Mouse (Mus musculus): ENCODE measurements around the gene Echdc3. TPM values are rescaled to one million over a fixed set of nuclear protein-coding genes. Genes with fewer than 3 reads are reported as not detected.

Gene Echdc3
- polyA plus RNA-seq, 1 experiment from 2014 or later = 12.1 TPM

GRCm38 (mm10) chr2:6232755-6233154 is 19.9 kb upstream of the Echdc3 start:
- Histone ChIP-seq H3K27ac (ENCODE audit: low read length) (no peak overlapping the region), H3K9me3 (replicated peaks; ENCODE audit: control insufficient read depth, low read length) (no peaks in the 10 kb centered on the region), H3K27me3 (ENCODE audit: control insufficient read depth, insufficient read depth, low read length) (no peaks in the 10 kb centered on the region), H3K4me2 (ENCODE audit: low read depth, low read length) (no peak overlapping the region), H3K4me1 (ENCODE audit: control insufficient read depth, insufficient read depth, low read length) (no peaks in the 10 kb centered on the region), H3K9ac (ENCODE audit: low read length) (no peak overlapping the region), H3K36me3 (ENCODE audit: control insufficient read depth, insufficient read depth, low read length) (no peaks in the 10 kb centered on the region), H3K4me3 (replicated peaks; ENCODE audit: low read length) (no peak overlapping the region)
- no peak for ATAC-seq (ENCODE audit: insufficient read depth, low FRiP score)
- 80% methylated on average over 7 of the region's 7 CpGs for WGBS

- no peak overlapping the region for H3K9ac ChIP-seq (ENCODE audit: low read length)
- WGBS = 68% methylated on average over 6 of the region's 6 CpGs
- H3K36me3 ChIP-seq (ENCODE audit: control insufficient read depth, insufficient read depth, low read length) = no peaks in the 10 kb centered on the region
- H3K27me3 ChIP-seq (ENCODE audit: control insufficient read depth, insufficient read depth, low read length) = no peaks in the 10 kb centered on the region
- no peaks in the 10 kb centered on the region for H3K9me3 ChIP-seq (replicated peaks; ENCODE audit: control insufficient read depth, low read length)
- no peak overlapping the region for H3K27ac ChIP-seq (ENCODE audit: low read length)
- H3K4me2 ChIP-seq (ENCODE audit: low read depth, low read length) = no peak overlapping the region
- no peaks in the 10 kb centered on the region for H3K4me1 ChIP-seq (ENCODE audit: control insufficient read depth, insufficient read depth, low read length)
- H3K4me3 ChIP-seq (replicated peaks; ENCODE audit: low read length) = no peak overlapping the region
- ATAC-seq (ENCODE audit: insufficient read depth, low FRiP score) = no peak
These were observed 18.0 kb upstream of the Echdc3 start for GRCm38 (mm10) chr2:6230865-6231264.

- H3K4me3 ChIP-seq (replicated peaks; ENCODE audit: low read length) = no peak overlapping the region
- no peaks in the 10 kb centered on the region for H3K27me3 ChIP-seq (ENCODE audit: control insufficient read depth, insufficient read depth, low read length)
- peaks cover 4% of the 10 kb centered on the region for H3K9me3 ChIP-seq (replicated peaks; ENCODE audit: control insufficient read depth, low read length)
- no peak for ATAC-seq (ENCODE audit: insufficient read depth, low FRiP score)
- H3K27ac ChIP-seq (ENCODE audit: low read length) = no peak overlapping the region
- H3K9ac ChIP-seq (ENCODE audit: low read length) = no peak overlapping the region
- WGBS = 61% methylated on average over 5 of the region's 5 CpGs
- no peaks in the 10 kb centered on the region for H3K36me3 ChIP-seq (ENCODE audit: control insufficient read depth, insufficient read depth, low read length)
- H3K4me2 ChIP-seq (ENCODE audit: low read depth, low read length) = no peak overlapping the region
- H3K4me1 ChIP-seq (ENCODE audit: control insufficient read depth, insufficient read depth, low read length) = no peaks in the 10 kb centered on the region
These were observed 16.9 kb upstream of the Echdc3 start for GRCm38 (mm10) chr2:6229597-6230290.

DNA sequence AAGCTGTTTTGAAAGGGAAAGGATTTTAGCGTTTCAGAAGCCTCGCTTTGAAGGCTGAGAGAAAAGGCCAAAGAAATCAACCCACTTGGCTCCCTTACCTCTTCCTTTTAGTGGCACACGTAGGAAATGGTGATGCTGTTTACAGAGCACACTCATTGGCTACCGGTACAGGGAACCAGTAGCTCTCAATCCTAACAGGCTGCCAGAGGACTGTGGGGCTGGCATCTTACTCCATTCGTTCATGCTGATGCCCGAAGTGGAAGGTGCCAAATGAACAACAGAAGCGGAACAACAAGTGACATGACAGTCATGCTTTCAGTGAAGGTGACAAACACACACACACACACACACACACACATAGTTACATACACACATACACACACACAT is 14.2 kb upstream of the Echdc3 start:
- Histone ChIP-seq H3K9me3 (replicated peaks; ENCODE audit: control insufficient read depth, low read length) (peaks cover 7% of the 10 kb centered on the region), H3K36me3 (ENCODE audit: control insufficient read depth, insufficient read depth, low read length) (no peaks in the 10 kb centered on the region), H3K4me2 (ENCODE audit: low read depth, low read length) (no peak overlapping the region), H3K27ac (ENCODE audit: low read length) (no peak overlapping the region), H3K27me3 (ENCODE audit: control insufficient read depth, insufficient read depth, low read length) (no peaks in the 10 kb centered on the region), H3K4me3 (replicated peaks; ENCODE audit: low read length) (no peak overlapping the region), H3K4me1 (ENCODE audit: control insufficient read depth, insufficient read depth, low read length) (no peaks in the 10 kb centered on the region), H3K9ac (ENCODE audit: low read length) (no peak overlapping the region)
- ATAC-seq (ENCODE audit: insufficient read depth, low FRiP score) = no peak
- WGBS = 81% methylated on average over 7 of the region's 7 CpGs

GRCm38 (mm10) chr2:6226361-6227058 is 13.7 kb upstream of the Echdc3 start:
- Histone ChIP-seq H3K4me3 (replicated peaks; ENCODE audit: low read length) (no peak overlapping the region), H3K4me1 (ENCODE audit: control insufficient read depth, insufficient read depth, low read length) (no peaks in the 10 kb centered on the region), H3K27me3 (ENCODE audit: control insufficient read depth, insufficient read depth, low read length) (no peaks in the 10 kb centered on the region), H3K9me3 (replicated peaks; ENCODE audit: control insufficient read depth, low read length) (peaks cover 7% of the 10 kb centered on the region), H3K9ac (ENCODE audit: low read length) (no peak overlapping the region), H3K4me2 (ENCODE audit: low read depth, low read length) (no peak overlapping the region), H3K36me3 (ENCODE audit: control insufficient read depth, insufficient read depth, low read length) (no peaks in the 10 kb centered on the region), H3K27ac (ENCODE audit: low read length) (no peak overlapping the region)
- no peak for ATAC-seq (ENCODE audit: insufficient read depth, low FRiP score)
- 71% methylated on average over 10 of the region's 10 CpGs for WGBS

- ATAC-seq (ENCODE audit: insufficient read depth, low FRiP score) = peak; percentile 64
- H3K9me3 ChIP-seq (replicated peaks; ENCODE audit: control insufficient read depth, low read length) = peaks cover 7% of the 10 kb centered on the region
- H3K27me3 ChIP-seq (ENCODE audit: control insufficient read depth, insufficient read depth, low read length) = no peaks in the 10 kb centered on the region
- no peak overlapping the region for H3K4me3 ChIP-seq (replicated peaks; ENCODE audit: low read length)
- H3K9ac ChIP-seq (ENCODE audit: low read length) = no peak overlapping the region
- no peak overlapping the region for H3K4me2 ChIP-seq (ENCODE audit: low read depth, low read length)
- no peaks in the 10 kb centered on the region for H3K36me3 ChIP-seq (ENCODE audit: control insufficient read depth, insufficient read depth, low read length)
- H3K27ac ChIP-seq (ENCODE audit: low read length) = no peak overlapping the region
- 12% methylated on average over 4 of the region's 4 CpGs for WGBS
- no peaks in the 10 kb centered on the region for H3K4me1 ChIP-seq (ENCODE audit: control insufficient read depth, insufficient read depth, low read length)
These were observed 7.4 kb upstream of the Echdc3 start for GRCm38 (mm10) chr2:6220141-6220805.

DNA sequence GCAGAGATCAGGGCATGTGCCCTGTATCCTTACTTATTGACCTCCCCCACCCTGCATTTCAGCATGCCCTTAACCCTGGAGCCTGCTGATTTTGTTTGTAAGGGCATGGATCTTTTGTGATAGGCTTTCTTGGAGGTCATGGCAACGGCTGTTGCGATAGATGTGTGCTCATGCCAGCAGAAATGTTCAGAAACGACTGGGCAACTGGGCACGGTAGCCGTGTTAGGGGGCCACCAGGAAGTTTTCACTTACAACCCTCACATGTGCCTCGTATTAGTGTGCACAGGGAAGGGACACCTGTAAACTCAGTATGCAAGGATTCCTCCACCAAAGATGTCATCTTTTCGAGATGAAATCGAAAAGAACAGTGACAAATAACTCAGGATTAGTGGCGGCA is 508 bp downstream of the Echdc3 start:
- Histone ChIP-seq H3K4me3 (replicated peaks; ENCODE audit: low read length) (peak overlapping the region; percentile 56), H3K4me2 (ENCODE audit: low read depth, low read length) (peak overlapping the region; percentile 93), H3K36me3 (ENCODE audit: control insufficient read depth, insufficient read depth, low read length) (no peaks in the 10 kb centered on the region), H3K27me3 (ENCODE audit: control insufficient read depth, insufficient read depth, low read length) (no peaks in the 10 kb centered on the region), H3K9ac (ENCODE audit: low read length) (peak overlapping the region; percentile 87), H3K9me3 (replicated peaks; ENCODE audit: control insufficient read depth, low read length) (no peaks in the 10 kb centered on the region), H3K27ac (ENCODE audit: low read length) (peak overlapping the region; percentile 94), H3K4me1 (ENCODE audit: control insufficient read depth, insufficient read depth, low read length) (peaks cover 11% of the 10 kb centered on the region)
- ATAC-seq (ENCODE audit: insufficient read depth, low FRiP score) = peak; percentile 15; the same call in 1 of the 2 replicates
- 26% methylated on average over 9 of the region's 9 CpGs for WGBS

DNA sequence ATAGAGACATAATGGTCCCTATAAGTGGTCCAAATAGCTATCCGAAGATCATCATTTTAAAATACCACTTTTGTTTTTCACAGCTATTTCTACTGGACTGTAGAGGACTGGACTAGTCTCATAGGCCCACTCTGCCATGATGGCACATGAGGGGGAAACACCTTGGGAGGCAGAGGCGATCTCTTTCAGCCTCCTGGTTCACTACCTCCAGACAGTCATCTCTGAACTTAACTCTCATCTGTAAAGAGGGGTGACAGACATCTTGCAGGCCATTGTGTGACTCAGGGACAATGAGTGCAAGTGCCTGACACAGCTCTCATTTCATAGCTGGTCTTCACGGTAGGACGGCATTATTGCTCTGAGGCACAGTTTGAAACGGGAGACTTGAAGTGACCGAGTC is 2.0 kb downstream of the Echdc3 start:
- WGBS = 94% methylated on average over 6 of the region's 6 CpGs
- Histone ChIP-seq H3K4me3 (replicated peaks; ENCODE audit: low read length) (no peak overlapping the region), H3K27ac (ENCODE audit: low read length) (no peak overlapping the region), H3K9ac (ENCODE audit: low read length) (no peak overlapping the region), H3K9me3 (replicated peaks; ENCODE audit: control insufficient read depth, low read length) (no peaks in the 10 kb centered on the region), H3K36me3 (ENCODE audit: control insufficient read depth, insufficient read depth, low read length) (no peaks in the 10 kb centered on the region), H3K4me2 (ENCODE audit: low read depth, low read length) (no peak overlapping the region), H3K27me3 (ENCODE audit: control insufficient read depth, insufficient read depth, low read length) (no peaks in the 10 kb centered on the region), H3K4me1 (ENCODE audit: control insufficient read depth, insufficient read depth, low read length) (peaks cover 11% of the 10 kb centered on the region)
- ATAC-seq (ENCODE audit: insufficient read depth, low FRiP score) = no peak

DNA sequence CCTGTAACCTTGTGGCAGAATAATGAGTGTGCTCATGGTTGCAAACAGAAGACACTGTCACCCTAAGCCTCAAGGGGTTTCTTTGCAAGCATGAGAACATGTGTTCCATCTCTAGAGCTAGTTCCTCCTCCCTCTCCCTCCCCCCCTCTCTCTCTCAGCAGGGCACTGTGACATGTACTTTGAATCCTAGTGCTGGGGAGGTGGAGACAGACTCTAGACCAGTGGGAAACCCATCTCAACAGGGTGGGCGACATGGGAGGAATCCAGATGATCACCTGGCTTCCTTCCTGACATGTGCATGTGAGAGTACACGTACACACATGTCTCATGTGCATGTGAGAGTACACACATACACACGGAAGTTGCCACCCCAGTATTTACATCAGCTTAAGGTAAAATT is 3.1 kb downstream of the Echdc3 start:
- Histone ChIP-seq H3K9me3 (replicated peaks; ENCODE audit: control insufficient read depth, low read length) (no peaks in the 10 kb centered on the region), H3K4me3 (replicated peaks; ENCODE audit: low read length) (no peak overlapping the region), H3K4me2 (ENCODE audit: low read depth, low read length) (no peak overlapping the region), H3K4me1 (ENCODE audit: control insufficient read depth, insufficient read depth, low read length) (peaks cover 11% of the 10 kb centered on the region), H3K9ac (ENCODE audit: low read length) (no peak overlapping the region), H3K27me3 (ENCODE audit: control insufficient read depth, insufficient read depth, low read length) (no peaks in the 10 kb centered on the region), H3K27ac (ENCODE audit: low read length) (no peak overlapping the region), H3K36me3 (ENCODE audit: control insufficient read depth, insufficient read depth, low read length) (no peaks in the 10 kb centered on the region)
- 82% methylated on average over 3 of the region's 3 CpGs for WGBS
- no peak for ATAC-seq (ENCODE audit: insufficient read depth, low FRiP score)

Measured in stomach, embryonic 16.5 days (tissue).